Mouse (Mus musculus): ENCODE measurements around the gene Slc35g3.

Gene Slc35g3

GRCm38 (mm10) chr11:69784793-69785272 lies 23.1 kb upstream of the Slc35g3 start:
- no peak for DNase-seq (ENCODE audit: inconsistent ontology term)

GRCm38 (mm10) chr11:69781828-69782227 lies 20.1 kb upstream of the Slc35g3 start:
- DNase-seq (ENCODE audit: inconsistent ontology term) = no peak

GRCm38 (mm10) chr11:69778985-69779384 lies 17.2 kb upstream of the Slc35g3 start:
- DNase-seq (ENCODE audit: inconsistent ontology term) = no peak

- no peak for DNase-seq (ENCODE audit: inconsistent ontology term)
Observed at GRCm38 (mm10) chr11:69778258-69778982, 16.7 kb upstream of the Slc35g3 start.

GRCm38 (mm10) chr11:69777504-69778257 lies 15.9 kb upstream of the Slc35g3 start:
- DNase-seq (ENCODE audit: inconsistent ontology term) = no peak

GRCm38 (mm10) chr11:69776488-69776887 lies 14.7 kb upstream of the Slc35g3 start:
- DNase-seq (ENCODE audit: inconsistent ontology term) = no peak

GRCm38 (mm10) chr11:69775716-69776115 lies 13.9 kb upstream of the Slc35g3 start:
- DNase-seq (ENCODE audit: inconsistent ontology term) = no peak

- DNase-seq (ENCODE audit: inconsistent ontology term) = no peak
Observed at GRCm38 (mm10) chr11:69774961-69775360, 13.2 kb upstream of the Slc35g3 start.

- DNase-seq (ENCODE audit: inconsistent ontology term) = no peak
Observed at GRCm38 (mm10) chr11:69767625-69767909, 5.8 kb upstream of the Slc35g3 start.

GRCm38 (mm10) chr11:69766872-69767624 lies 5.3 kb upstream of the Slc35g3 start:
- no peak for DNase-seq (ENCODE audit: inconsistent ontology term)

- peak; percentile 75 for DNase-seq (ENCODE audit: inconsistent ontology term)
Observed at GRCm38 (mm10) chr11:69766126-69766609, 4.4 kb upstream of the Slc35g3 start.

GRCm38 (mm10) chr11:69765221-69766125 lies 3.7 kb upstream of the Slc35g3 start, which contains the start of gene Zbtb4:
Zbtb4 (plus strand) TSS chr11:69765912.
- DNase-seq (ENCODE audit: inconsistent ontology term) = peak; percentile 53

GRCm38 (mm10) chr11:69763551-69763950 lies 1.8 kb upstream of the Slc35g3 start:
- DNase-seq (ENCODE audit: inconsistent ontology term) = no peak

- no peak for DNase-seq (ENCODE audit: inconsistent ontology term)
Observed at GRCm38 (mm10) chr11:69760901-69761200, 917 bp downstream of the Slc35g3 start.

GRCm38 (mm10) chr11:69760160-69760900 lies 1.4 kb downstream of the Slc35g3 start:
- DNase-seq (ENCODE audit: inconsistent ontology term) = no peak

GRCm38 (mm10) chr11:69758971-69759721 lies 2.6 kb downstream of the Slc35g3 start:
- peak; percentile 94 for DNase-seq (ENCODE audit: inconsistent ontology term)

GRCm38 (mm10) chr11:69758478-69758970 lies 3.2 kb downstream of the Slc35g3 start, which contains the start of gene Polr2a:
Polr2a (minus strand) TSS chr11:69758637.
- peak; percentile 100 for DNase-seq (ENCODE audit: inconsistent ontology term)

- peak; percentile 97 for DNase-seq (ENCODE audit: inconsistent ontology term)
Observed at GRCm38 (mm10) chr11:69758090-69758456, 3.7 kb downstream of the Slc35g3 start.

GRCm38 (mm10) chr11:69757303-69758089 lies 4.3 kb downstream of the Slc35g3 start:
- DNase-seq (ENCODE audit: inconsistent ontology term) = no peak
